Mouse (Mus musculus) stomach, postnatal 0 days (tissue): ENCODE data around the gene Rftn1. TPM values are rescaled to one million over a fixed set of nuclear protein-coding genes. Genes with fewer than 3 reads are reported as not detected.
A peak's percentile ranks its signal among the peaks of the same experiment; 100 is the strongest.

Source experiments
- ATAC-seq: fragments of 200-750 bp; cut with Nextera tagmentation; 2 replicates; pipeline ENCODE4 v1.8.0; 2017; ENCODE audit not compliant: low FRiP score, low TSS enrichment
- DNase-seq: peaks from one replicate; pipeline ENCODE4 v3.0.0-alpha.2; 2016; ENCODE audit warnings: low spot score
- H3K27ac ChIP-seq: fragments of 300-500 bp; sonication (generic); replicated peaks from 2 replicates; pipeline ENCODE4 v1.5.1; 2014; ENCODE audit warnings: mild to moderate bottlenecking, control low read depth
- H3K27me3 ChIP-seq: fragments of 300-500 bp; sonication (generic); 2 replicates; pipeline ENCODE4 v1.6.1; 2014; ENCODE audit warnings: low read length; ENCODE audit not compliant: control insufficient read depth, insufficient read depth
- H3K36me3 ChIP-seq: fragments of 300-500 bp; sonication (generic); 2 replicates; pipeline ENCODE4 v1.6.1; 2014; ENCODE audit warnings: low read length, mixed read lengths; ENCODE audit not compliant: control insufficient read depth, insufficient read depth
- H3K4me1 ChIP-seq: fragments of 300-500 bp; sonication (generic); replicated peaks from 2 replicates; pipeline ENCODE4 v1.6.1; 2014; ENCODE audit warnings: antibody characterized with exemption; ENCODE audit not compliant: control insufficient read depth, insufficient read depth
- H3K4me2 ChIP-seq: fragments of 300-500 bp; sonication (generic); replicated peaks from 2 replicates; pipeline ENCODE4 v1.6.1; 2014; ENCODE audit warnings: low read depth, mild to moderate bottlenecking, control low read depth, moderate library complexity
- H3K4me3 ChIP-seq: fragments of 300-500 bp; sonication (generic); 2 replicates; pipeline ENCODE4 v1.5.1; 2014; ENCODE audit warnings: low read depth, low read length, control low read depth
- H3K9ac ChIP-seq: fragments of 300-500 bp; sonication (generic); 2 replicates; pipeline ENCODE4 v1.6.1; 2014; ENCODE audit warnings: mild to moderate bottlenecking, low read length, control low read depth, mixed read lengths
- H3K9me3 ChIP-seq: fragments of 300-500 bp; sonication (generic); 2 replicates; pipeline ENCODE4 v1.6.1; 2016; ENCODE audit warnings: low read length; ENCODE audit not compliant: control insufficient read depth
- CTCF ChIP-seq: IDR thresholded peaks from 2 replicates; pipeline ENCODE4 v1.5.1; 2016; ENCODE audit warnings: antibody characterized with exemption, low read depth, mild to moderate bottlenecking, moderate library complexity
- EP300 ChIP-seq: optimal IDR thresholded peaks from 2 replicates; pipeline ENCODE3; 2016; ENCODE audit warnings: antibody characterized with exemption
- WGBS: fragments of 180-500 bp; shearing (Covaris S2); extraction: QIAGEN DNeasy Blood & Tissue Kit; methylation state at CpG from one replicate; pipeline ENCODE4 v1.1.7; 2014; 5-methylcytosine and 5-hydroxymethylcytosine counted together
- polyA plus RNA-seq: library from polyadenylated mRNA; unstranded; fragments of >200 nt; fragmentation: Nextera tagmentation; extraction: Ambion mirVana; gene quantifications from 2 replicates; pipeline ENCODE4 v1.2.1, GENCODE M21; 2015

Gene Rftn1
- polyA plus RNA-seq, 1 experiment from 2014 or later: 7.1 TPM

DNA sequence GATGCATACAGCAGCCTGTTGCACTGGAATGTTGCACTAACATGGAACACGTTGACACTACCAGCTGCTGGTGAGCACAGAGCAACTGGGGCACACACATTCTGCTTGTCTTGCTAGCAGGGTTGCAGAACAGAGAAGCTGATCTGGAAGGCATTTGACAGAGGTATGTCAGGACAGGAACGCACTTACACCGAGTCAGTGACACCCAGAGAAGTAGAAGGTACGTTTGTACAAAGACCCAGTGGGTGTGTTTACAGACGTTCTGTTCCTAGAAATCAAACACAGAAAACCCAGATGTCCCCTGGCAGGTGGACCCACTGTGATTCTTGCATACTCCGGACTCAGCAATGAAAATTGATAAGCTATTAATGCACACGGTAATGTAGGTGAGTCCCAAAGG lies 215.0 kb downstream of the Rftn1 start:
- 32% methylated on average over 7 of the region's 7 CpGs for WGBS
- H3K9me3 ChIP-seq: no peaks in the 10 kb centered on the region
- no peak overlapping the region for H3K4me3 ChIP-seq
- no peak overlapping the region for H3K27ac ChIP-seq
- H3K4me1 ChIP-seq: no peaks in the 10 kb centered on the region
- no peaks in the 10 kb centered on the region for H3K36me3 ChIP-seq
- ATAC-seq (no peak), DNase-seq (no peak)
- H3K4me2 ChIP-seq: no peak overlapping the region
- no peaks in the 10 kb centered on the region for H3K27me3 ChIP-seq
- H3K9ac ChIP-seq: no peak overlapping the region
- TF ChIP-seq CTCF: no peak
- TF ChIP-seq EP300: no peak

- no peak for DNase-seq
- TF ChIP-seq EP300: no peak
- no peak for TF ChIP-seq CTCF
- Histone ChIP-seq H3K27me3 (no peaks in the 10 kb centered on the region), H3K4me1 (no peaks in the 10 kb centered on the region), H3K4me2 (no peak overlapping the region), H3K9ac (no peak overlapping the region), H3K9me3 (no peaks in the 10 kb centered on the region), H3K4me3 (no peak overlapping the region), H3K36me3 (no peaks in the 10 kb centered on the region), H3K27ac (no peak overlapping the region)
- no peak for ATAC-seq
- 71% methylated on average over 6 of the region's 6 CpGs for WGBS
Measured at GRCm38 (mm10) chr17:49974996-49975395, 215.5 kb downstream of the Rftn1 start.

GRCm38 (mm10) chr17:49972164-49972563 lies 218.3 kb downstream of the Rftn1 start:
- Histone ChIP-seq H3K4me1 (no peaks in the 10 kb centered on the region), H3K27ac (no peak overlapping the region), H3K4me2 (no peak overlapping the region), H3K9ac (no peak overlapping the region), H3K36me3 (no peaks in the 10 kb centered on the region), H3K9me3 (no peaks in the 10 kb centered on the region), H3K27me3 (no peaks in the 10 kb centered on the region), H3K4me3 (no peak overlapping the region)
- TF ChIP-seq EP300 (no peak), CTCF (0 out of 2 replicates have a peak, but pooled peaks have one; percentile 21)
- 89% methylated on average over 1 of the region's 1 CpGs for WGBS
- ATAC-seq (no peak), DNase-seq (no peak)

DNA sequence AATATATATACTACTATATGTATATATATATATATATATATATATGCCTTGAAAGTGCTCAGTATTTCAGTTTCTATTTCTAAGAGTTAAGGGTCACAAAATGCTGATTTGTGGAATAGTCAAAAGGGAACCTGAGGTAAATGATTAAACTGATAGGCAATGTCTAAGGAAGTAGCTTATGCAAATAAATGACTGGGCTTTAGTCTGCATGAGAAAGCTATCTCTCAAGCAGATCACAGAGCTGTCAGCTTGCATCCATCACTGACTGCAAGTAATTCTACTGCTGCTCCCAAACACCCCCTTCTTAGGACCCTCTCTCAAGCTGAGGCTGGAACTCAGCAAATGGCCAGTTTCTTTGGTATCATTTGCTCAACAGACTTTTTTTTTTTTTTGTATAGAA lies 219.4 kb downstream of the Rftn1 start:
- TF ChIP-seq EP300 (no peak), CTCF (no peak)
- no peaks in the 10 kb centered on the region for H3K36me3 ChIP-seq
- H3K27ac ChIP-seq: no peak overlapping the region
- no peak overlapping the region for H3K4me3 ChIP-seq
- no peak for DNase-seq
- H3K9me3 ChIP-seq: no peaks in the 10 kb centered on the region
- H3K9ac ChIP-seq: no peak overlapping the region
- H3K27me3 ChIP-seq: no peaks in the 10 kb centered on the region
- ATAC-seq: no peak
- no peak overlapping the region for H3K4me2 ChIP-seq
- H3K4me1 ChIP-seq: no peaks in the 10 kb centered on the region

- 53% methylated on average over 9 of the region's 9 CpGs for WGBS
- H3K4me2 ChIP-seq: no peak overlapping the region
- no peaks in the 10 kb centered on the region for H3K27me3 ChIP-seq
- H3K36me3 ChIP-seq: no peaks in the 10 kb centered on the region
- H3K9me3 ChIP-seq: no peaks in the 10 kb centered on the region
- DNase-seq: no peak
- TF ChIP-seq EP300 (no peak), CTCF (peak; percentile 78)
- no peak overlapping the region for H3K4me3 ChIP-seq
- H3K27ac ChIP-seq: no peak overlapping the region
- 0 out of 2 replicates have a peak, but pooled peaks have one; percentile 26 for ATAC-seq
- no peaks in the 10 kb centered on the region for H3K4me1 ChIP-seq
- no peak overlapping the region for H3K9ac ChIP-seq
Measured at GRCm38 (mm10) chr17:49968467-49969207, 221.8 kb downstream of the Rftn1 start.
